ENCODE assay signal across 21 mouse cellular contexts in the genomic region with DNA sequence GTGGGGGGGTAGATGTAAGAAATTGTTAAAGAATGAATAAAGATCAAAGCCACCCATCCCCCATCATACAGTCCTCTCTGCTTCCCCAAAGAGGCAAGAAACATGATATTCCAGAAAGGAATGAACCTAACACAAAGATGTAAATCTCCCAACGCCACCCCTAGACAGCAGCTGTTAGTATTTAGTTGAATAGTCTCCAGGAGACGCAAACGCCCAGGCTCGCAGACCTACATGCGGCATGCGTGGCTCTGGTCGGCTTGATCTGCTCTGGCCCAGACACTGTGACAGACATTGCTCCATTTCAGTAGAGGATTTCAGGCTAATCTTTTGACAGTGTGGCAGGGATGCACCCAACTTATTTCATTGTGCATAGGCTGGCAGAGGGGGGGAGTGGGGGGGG. TPM values are rescaled to one million over a fixed set of nuclear protein-coding genes. Genes with fewer than 3 reads are reported as not detected.
DNase-seq lines count a peak whose midpoint lies in the region; ATAC-seq and TF ChIP-seq lines count a peak whose summit lies in the region.
"Had no signal": no experiment of that assay in that cellular context is flagged by ENCODE, and none has a peak within 500 bp of the region (broad histone marks: within the 10 kb centered on the region; RNA-seq: fewer than 3 reads in every experiment).

No protein-coding gene starts in this region.

- DNase-seq in forebrain, embryonic 14.5 days (ENCODE audit: low spot score) = peak; percentile 27
- DNase-seq in forebrain, embryonic 10.5 days (ENCODE audit: extremely low spot score, low spot score) = no peak
- peak; percentile 63 for DNase-seq in embryo, embryonic 10.5 days (ENCODE audit: low spot score)
- peak; percentile 39 for DNase-seq in hindbrain, postnatal 0 days (ENCODE audit: low spot score)
- no peak for DNase-seq in urinary bladder, adult 18-20 months (ENCODE audit: low spot score in 2 of 2)
- no peak for DNase-seq in urinary bladder, postnatal 14 days (ENCODE audit: low spot score)
- DNase-seq: cerebellum, adult 18-20 months; gastrocnemius, adult 2 months; heart, adult 11 months; kidney, adult 9 months; layer of hippocampus, postnatal 36 days; liver, postnatal 0 days; lung, postnatal 4 days; thymus, postnatal 14 days had no signal

- WGBS in forebrain, embryonic 14.5 days = 73% methylated on average over 7 of the region's 7 CpGs
- WGBS in forebrain, embryonic 10.5 days = 78% methylated on average over 7 of the region's 7 CpGs
- 48% methylated on average over 7 of the region's 7 CpGs for WGBS in hindbrain, postnatal 0 days
- 42% methylated on average over 7 of the region's 7 CpGs for WGBS in midbrain, embryonic 12.5 days
- 48% methylated on average over 7 of the region's 7 CpGs for WGBS in intestine, embryonic 15.5 days

- no peaks in the 10 kb centered on the region for H3K9me3 ChIP-seq in forebrain, embryonic 14.5 days (replicated peaks; ENCODE audit: control insufficient read depth, low read length)
- no peaks in the 10 kb centered on the region for H3K9me3 ChIP-seq in forebrain, embryonic 10.5 days
- H3K9me3 ChIP-seq in hindbrain, postnatal 0 days (ENCODE audit: low read length) = no peaks in the 10 kb centered on the region
- no peaks in the 10 kb centered on the region for H3K9me3 ChIP-seq in midbrain, embryonic 12.5 days
- no peaks in the 10 kb centered on the region for H3K9me3 ChIP-seq in intestine, embryonic 15.5 days
- H3K9me3 ChIP-seq: heart, embryonic 15.5 days; hindbrain, embryonic 15.5 days; limb, embryonic 15.5 days had no signal

- no peak overlapping the region for H3K27ac ChIP-seq in forebrain, embryonic 14.5 days (ENCODE audit: low read depth, low read length)
- H3K27ac ChIP-seq in forebrain, embryonic 10.5 days = no peak overlapping the region
- no peak overlapping the region for H3K27ac ChIP-seq in hindbrain, postnatal 0 days
- H3K27ac ChIP-seq in midbrain, embryonic 12.5 days (replicated peaks) = no peak overlapping the region; the same call in 1 of the 2 replicates
- no peak overlapping the region for H3K27ac ChIP-seq in intestine, embryonic 15.5 days
- H3K27ac ChIP-seq: gastrocnemius, adult 2 months; heart, embryonic 15.5 days; hindbrain, embryonic 15.5 days; limb, embryonic 15.5 days; stomach, postnatal 0 days had no signal

- ATAC-seq in forebrain, embryonic 14.5 days = no peak
- peak; percentile 18; the same call in 1 of the 2 replicates for ATAC-seq in hindbrain, postnatal 0 days
- peak; percentile 51; the same call in 1 of the 2 replicates for ATAC-seq in midbrain, embryonic 12.5 days (ENCODE audit: low FRiP score, low read depth)
- ATAC-seq in intestine, embryonic 15.5 days = no peak
- ATAC-seq: liver, postnatal 0 days had no signal

- no peak for TF ChIP-seq CTCF in hindbrain, postnatal 0 days (IDR thresholded peaks at IDR 0.05; ENCODE audit: low read depth)

- no peak overlapping the region for H3K9ac ChIP-seq in forebrain, embryonic 14.5 days (ENCODE audit: low read length)
- no peak overlapping the region for H3K9ac ChIP-seq in hindbrain, postnatal 0 days (replicated peaks; ENCODE audit: low read length)
- no peak overlapping the region for H3K9ac ChIP-seq in midbrain, embryonic 12.5 days (replicated peaks)
- no peak overlapping the region for H3K9ac ChIP-seq in intestine, embryonic 15.5 days
- H3K9ac ChIP-seq: heart, embryonic 15.5 days; hindbrain, embryonic 15.5 days; limb, embryonic 15.5 days; liver, postnatal 0 days had no signal

- no peaks in the 10 kb centered on the region for H3K4me1 ChIP-seq in forebrain, embryonic 14.5 days (ENCODE audit: control insufficient read depth, insufficient read depth, low read length)
- H3K4me1 ChIP-seq in forebrain, embryonic 10.5 days = peaks cover 29% of the 10 kb centered on the region
- no peaks in the 10 kb centered on the region for H3K4me1 ChIP-seq in hindbrain, postnatal 0 days (ENCODE audit: insufficient read depth, low read length)
- 0 out of 2 replicates have a peak, but pooled peaks cover 7% of the 10 kb centered on the region for H3K4me1 ChIP-seq in midbrain, embryonic 12.5 days
- no peaks in the 10 kb centered on the region for H3K4me1 ChIP-seq in intestine, embryonic 15.5 days (replicated peaks)

- no peak overlapping the region for H3K4me3 ChIP-seq in forebrain, embryonic 14.5 days (ENCODE audit: low read depth, low read length)
- H3K4me3 ChIP-seq in forebrain, embryonic 10.5 days = no peak overlapping the region
- no peak overlapping the region for H3K4me3 ChIP-seq in hindbrain, postnatal 0 days (ENCODE audit: low read length)
- H3K4me3 ChIP-seq in midbrain, embryonic 12.5 days = no peak overlapping the region
- no peak overlapping the region for H3K4me3 ChIP-seq in intestine, embryonic 15.5 days (replicated peaks)
- H3K4me3 ChIP-seq: gastrocnemius, adult 2 months; heart, embryonic 15.5 days; hindbrain, embryonic 15.5 days; limb, embryonic 15.5 days; myocyte had no signal

- no peaks in the 10 kb centered on the region for H3K27me3 ChIP-seq in forebrain, embryonic 14.5 days (replicated peaks; ENCODE audit: control insufficient read depth, insufficient read depth, low read length)
- peaks cover 10% of the 10 kb centered on the region for H3K27me3 ChIP-seq in forebrain, embryonic 10.5 days (ENCODE audit: poor library complexity, severe bottlenecking)
- no peaks in the 10 kb centered on the region for H3K27me3 ChIP-seq in hindbrain, postnatal 0 days (ENCODE audit: insufficient read depth, low read length)
- H3K27me3 ChIP-seq in midbrain, embryonic 12.5 days = peaks cover 6% of the 10 kb centered on the region
- H3K27me3 ChIP-seq in intestine, embryonic 15.5 days (replicated peaks) = no peaks in the 10 kb centered on the region
- H3K27me3 ChIP-seq: heart, embryonic 15.5 days; hindbrain, embryonic 15.5 days; limb, embryonic 15.5 days had no signal

- no peaks in the 10 kb centered on the region for H3K36me3 ChIP-seq in forebrain, embryonic 14.5 days (ENCODE audit: control insufficient read depth, insufficient read depth, low read length)
- no peaks in the 10 kb centered on the region for H3K36me3 ChIP-seq in forebrain, embryonic 10.5 days (replicated peaks)
- H3K36me3 ChIP-seq in hindbrain, postnatal 0 days (ENCODE audit: insufficient read depth, low read length) = no peaks in the 10 kb centered on the region
- no peaks in the 10 kb centered on the region for H3K36me3 ChIP-seq in midbrain, embryonic 12.5 days
- H3K36me3 ChIP-seq in intestine, embryonic 15.5 days = no peaks in the 10 kb centered on the region
- H3K36me3 ChIP-seq: heart, embryonic 15.5 days; hindbrain, embryonic 15.5 days; limb, embryonic 15.5 days had no signal

- no peak overlapping the region for H3K4me2 ChIP-seq in forebrain, embryonic 14.5 days (ENCODE audit: low read length)
- H3K4me2 ChIP-seq in hindbrain, postnatal 0 days (ENCODE audit: low read depth, low read length) = no peak overlapping the region
- H3K4me2 ChIP-seq in midbrain, embryonic 12.5 days (replicated peaks) = no peak overlapping the region
- no peak overlapping the region for H3K4me2 ChIP-seq in intestine, embryonic 15.5 days (replicated peaks)
- H3K4me2 ChIP-seq: heart, embryonic 15.5 days; hindbrain, embryonic 15.5 days; limb, embryonic 15.5 days had no signal

RNA-seq across cellular contexts. Expression of a gene that starts 34.4 kb away (rescaled TPM):
- 6.2 and 6.5 TPM in 2 replicates for polyA plus RNA-seq in forebrain, embryonic 14.5 days (2014; fragmentation: Nextera tagmentation; extraction: Ambion mirVana)
- 6.6 and 6.7 TPM in 2 replicates for polyA plus RNA-seq in forebrain, embryonic 10.5 days (2016; fragmentation: Nextera tagmentation; extraction: Ambion mirVana)
- 7.5 and 7.6 TPM in 2 replicates for total RNA-seq in hindbrain, postnatal 0 days (2014; rRNA removed)
- 7.8 and 8.6 TPM in 2 replicates for polyA plus RNA-seq in hindbrain, postnatal 0 days (2015; fragmentation: Nextera tagmentation; extraction: Ambion mirVana)
- 7.7 and 10.9 TPM in 2 replicates for polyA plus RNA-seq in midbrain, embryonic 12.5 days (2016; fragmentation: Nextera tagmentation; extraction: Ambion mirVana)
- 103 and 109 TPM in 2 replicates for polyA plus RNA-seq in intestine, embryonic 15.5 days (2015; fragmentation: Nextera tagmentation; extraction: Ambion mirVana)
- polyA plus RNA-seq: myocyte had no signal

Comparison
In these comparisons a context has a peak if more than half of its experiments do, and no peak if none do; other contexts are left out.
1. DNase-seq: peak in forebrain, embryonic 14.5 days (single experiment), embryo, embryonic 10.5 days (single experiment) and hindbrain, postnatal 0 days (single experiment); none in forebrain, embryonic 10.5 days (single experiment), urinary bladder, adult 18-20 months (0 of 2) and urinary bladder, postnatal 14 days (single experiment).
2. ATAC-seq: peak in hindbrain, postnatal 0 days (single experiment) and midbrain, embryonic 12.5 days (single experiment); none in forebrain, embryonic 14.5 days (single experiment) and intestine, embryonic 15.5 days (single experiment).